Mouse (Mus musculus) heart, adult 11 months (tissue): ENCODE measurements around the gene Ccser1.

Experiments used
- DNase-seq: peaks from one replicate; pipeline ENCODE4 v3.0.0; 2022

Gene Ccser1

DNA sequence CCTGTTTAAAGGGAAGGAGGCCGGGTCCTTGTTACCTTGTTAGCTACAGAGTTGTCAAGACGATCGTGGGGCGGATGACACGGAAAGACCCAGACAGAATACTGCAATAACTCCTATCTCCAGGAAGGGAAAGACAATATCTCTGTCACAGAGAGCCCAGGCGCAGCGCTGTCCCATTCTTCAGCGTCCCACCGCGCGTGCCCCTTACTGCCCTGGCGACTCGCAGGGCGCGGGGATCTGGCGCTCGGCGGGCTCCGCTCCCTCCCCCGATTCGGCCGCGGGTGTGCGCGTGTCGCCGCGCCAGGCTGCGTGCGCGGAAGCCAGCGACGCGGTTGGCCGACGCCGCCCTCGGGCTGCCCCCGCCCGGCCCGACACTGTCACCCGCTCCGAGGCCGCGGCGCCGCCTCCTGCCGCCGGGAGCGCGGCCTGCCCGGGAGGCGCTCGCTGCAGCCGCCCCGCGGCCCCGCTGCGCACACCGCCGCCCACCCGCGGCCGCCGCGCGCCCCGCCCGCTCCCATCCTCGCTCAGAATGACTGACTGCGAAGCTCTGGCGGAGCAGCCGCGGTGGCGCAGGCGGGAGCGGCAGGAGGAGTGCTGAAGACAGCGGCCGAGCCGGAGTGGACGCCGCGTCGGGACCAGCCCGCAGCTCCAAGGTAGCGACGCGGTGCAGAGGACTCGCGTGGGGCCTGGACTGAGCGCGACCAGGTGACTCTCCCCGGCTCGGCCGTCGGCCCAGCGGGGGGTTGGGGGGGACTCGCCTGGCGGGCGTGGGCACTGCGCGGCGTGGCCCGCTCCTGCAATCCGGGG is at the start of gene Ccser1:
Gene Ccser1 (plus strand): TSS at position 376 of the 807 bp plus-strand sequence.
- peak; percentile 91 for DNase-seq

DNA sequence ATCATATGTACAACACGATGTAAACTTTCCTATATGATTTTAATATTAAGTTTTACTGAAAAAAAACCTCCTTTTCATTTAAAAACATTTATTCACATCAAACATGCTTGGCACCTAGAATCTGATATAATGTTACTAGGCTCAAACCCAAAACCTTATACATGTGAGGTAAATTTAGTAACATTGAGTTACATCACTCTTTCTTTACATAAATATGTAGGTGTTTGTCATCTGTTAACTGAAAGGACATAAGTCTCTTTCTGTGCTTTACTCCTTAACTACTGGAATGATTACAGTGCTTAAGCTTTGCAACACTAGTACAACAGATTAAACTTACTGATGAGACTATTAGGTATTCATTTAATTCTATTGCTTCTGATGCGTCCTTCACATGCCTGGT is 43.7 kb upstream of the Ccser1 start:
- no peak for DNase-seq

DNA sequence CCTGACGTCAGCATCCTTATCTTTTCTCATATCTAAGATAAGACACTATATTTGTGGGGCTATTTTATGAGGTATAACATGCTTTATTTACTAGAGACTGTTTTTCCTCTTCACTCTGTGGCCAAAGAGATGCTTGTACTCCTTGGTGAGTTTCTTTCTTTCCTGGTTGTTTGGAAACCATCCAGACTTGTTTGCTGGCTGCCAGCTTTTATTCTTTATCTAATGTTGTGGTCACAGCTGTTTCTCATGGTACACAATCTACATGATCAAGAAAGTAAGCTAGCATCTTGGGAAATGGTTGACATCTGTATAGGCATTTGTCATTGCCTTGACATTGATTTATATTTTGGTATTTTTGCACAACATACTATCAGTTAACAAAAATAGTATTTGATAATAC is 37.1 kb upstream of the Ccser1 start:
- DNase-seq, result no peak

- DNase-seq, result no peak
These were observed 27.2 kb upstream of the Ccser1 start for GRCm38 (mm10) chr6:61152924-61153323.

- no peak for DNase-seq
These were observed 25.5 kb upstream of the Ccser1 start for GRCm38 (mm10) chr6:61154654-61155053.

DNA sequence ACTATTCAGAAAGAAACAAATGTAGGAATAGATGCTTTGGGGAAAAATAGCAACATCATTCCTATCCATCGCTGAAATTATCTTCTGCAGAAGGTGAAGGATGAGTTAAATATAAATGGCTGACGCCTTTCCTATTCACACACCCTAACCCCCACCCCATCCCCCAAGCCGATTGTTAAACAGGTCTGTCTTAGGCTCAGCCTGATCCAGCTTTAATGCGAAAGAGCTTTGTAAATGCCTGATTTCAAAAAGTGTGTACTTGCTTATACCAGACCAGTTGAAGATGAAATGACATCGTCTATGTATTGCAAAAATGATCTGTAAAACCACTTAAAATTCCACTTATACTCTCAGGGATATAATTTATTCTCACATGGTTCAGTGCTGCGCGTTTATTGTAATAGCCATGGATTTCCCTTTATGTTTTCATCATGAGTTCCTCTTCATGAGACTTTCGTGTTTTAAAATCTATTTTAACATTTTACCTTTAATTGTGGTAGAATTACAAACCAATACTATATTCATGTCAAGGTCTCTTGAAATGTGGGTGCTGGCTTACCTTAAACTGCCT is 25.0 kb upstream of the Ccser1 start:
- no peak for DNase-seq

GRCm38 (mm10) chr6:61155718-61156117 is 24.4 kb upstream of the Ccser1 start:
- no peak for DNase-seq

DNA sequence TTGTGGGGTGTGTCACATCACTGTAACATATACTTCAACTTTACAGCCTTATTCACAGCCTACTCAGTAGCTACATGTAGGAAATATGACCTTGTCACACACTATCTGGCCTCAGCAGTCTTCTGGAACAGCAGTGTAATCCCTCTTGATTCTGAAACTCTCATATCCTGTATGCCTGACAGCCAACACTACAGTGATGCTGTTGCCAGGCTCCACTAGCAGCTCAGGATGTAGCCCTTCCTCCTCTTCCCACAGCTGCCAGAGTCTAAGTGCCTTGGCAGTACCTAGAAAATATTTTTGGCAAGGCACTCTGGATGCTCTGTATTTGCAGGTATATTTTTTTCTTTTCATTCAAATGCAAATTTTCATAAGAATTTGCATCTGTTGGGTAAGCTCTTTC is 18.0 kb upstream of the Ccser1 start:
- no peak for DNase-seq

DNA sequence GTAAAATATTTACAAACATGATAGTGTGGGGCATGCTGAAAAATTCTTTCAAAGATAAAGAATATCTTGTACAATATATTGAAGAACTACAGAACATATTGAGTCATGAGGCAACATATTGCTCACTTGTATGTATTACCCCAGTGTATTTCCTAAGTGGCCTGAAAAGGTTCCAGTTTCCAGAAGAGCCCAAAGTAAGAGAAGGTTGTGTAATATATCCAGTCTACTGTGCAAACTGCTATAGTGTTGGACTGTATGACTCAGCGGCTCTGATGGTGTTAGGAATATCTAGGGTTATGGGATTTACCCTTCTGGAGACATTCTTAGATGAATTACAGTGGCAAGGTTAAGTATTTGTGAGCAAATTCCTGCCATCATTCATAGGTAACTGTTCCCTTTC is 13.2 kb upstream of the Ccser1 start:
- no peak for DNase-seq

- no peak for DNase-seq
These were observed 4.0 kb upstream of the Ccser1 start for GRCm38 (mm10) chr6:61176126-61176525.

DNA sequence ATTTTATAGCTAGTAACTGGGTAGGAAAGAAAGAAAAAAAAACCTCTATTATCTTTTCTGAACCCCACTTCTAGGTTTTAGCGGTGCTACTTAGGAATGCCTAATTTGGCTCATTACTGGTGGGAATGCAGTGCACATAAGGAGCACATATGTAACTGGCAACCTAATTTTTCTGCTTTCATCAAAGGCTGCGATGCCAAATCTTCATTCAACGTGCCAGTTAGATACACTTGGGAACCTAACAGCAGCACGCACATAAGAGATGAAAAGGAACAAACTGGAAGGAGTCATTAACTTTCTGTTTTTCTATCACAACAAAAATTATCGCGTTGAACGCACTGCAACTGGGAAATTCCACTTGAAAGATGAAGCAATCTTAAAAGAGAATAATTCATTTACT is 2.6 kb upstream of the Ccser1 start:
- DNase-seq, result no peak

- no peak for DNase-seq
These were observed 529 bp upstream of the Ccser1 start for GRCm38 (mm10) chr6:61179641-61179948.

DNA sequence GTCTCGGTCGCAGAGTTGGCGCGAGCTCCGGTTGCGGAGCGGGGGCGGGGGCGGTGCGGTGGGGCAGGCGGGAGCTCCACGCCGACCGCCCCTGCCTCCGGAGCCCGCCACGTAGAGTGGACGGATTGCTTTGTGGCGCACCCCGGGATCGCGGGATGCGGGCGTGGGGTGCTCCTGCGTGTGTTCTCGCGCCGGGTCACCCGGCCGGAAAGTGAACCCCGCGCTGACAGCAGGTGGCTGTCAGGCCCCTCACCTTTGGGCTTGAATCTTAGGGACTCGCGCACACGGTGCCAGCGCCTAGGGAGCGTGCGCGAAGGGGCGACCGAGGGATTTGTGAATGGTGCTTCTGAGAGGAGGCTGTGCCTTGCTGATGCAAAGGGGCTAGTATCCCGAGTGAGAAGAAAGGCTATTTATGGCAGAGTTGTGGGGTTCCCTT is 650 bp downstream of the Ccser1 start:
- DNase-seq, result no peak

- DNase-seq, result no peak
These were observed 8.9 kb downstream of the Ccser1 start for GRCm38 (mm10) chr6:61189029-61189428.

- no peak for DNase-seq
These were observed 11.7 kb downstream of the Ccser1 start for GRCm38 (mm10) chr6:61191597-61192386.

- DNase-seq, result no peak
These were observed 23.2 kb downstream of the Ccser1 start for GRCm38 (mm10) chr6:61203344-61203743.

DNA sequence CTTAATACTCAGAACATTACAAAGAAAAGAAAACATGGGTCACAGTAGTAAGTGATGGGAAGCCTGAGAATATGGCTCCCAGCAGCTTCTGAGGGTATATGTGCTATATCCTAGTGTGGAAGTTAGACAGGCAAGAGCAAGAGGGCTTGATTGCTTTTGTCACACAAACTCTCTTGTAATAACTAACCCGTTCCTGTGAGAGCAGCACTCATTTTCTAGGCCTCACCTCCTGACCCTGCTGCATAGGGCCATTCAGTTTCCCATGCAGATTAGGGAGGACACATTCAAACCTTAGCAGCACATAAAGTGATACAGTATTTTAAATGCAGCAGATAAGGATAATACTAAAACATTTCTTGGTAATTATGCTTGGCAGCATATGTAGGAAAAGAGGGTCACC is 25.9 kb downstream of the Ccser1 start:
- DNase-seq, result no peak

DNA sequence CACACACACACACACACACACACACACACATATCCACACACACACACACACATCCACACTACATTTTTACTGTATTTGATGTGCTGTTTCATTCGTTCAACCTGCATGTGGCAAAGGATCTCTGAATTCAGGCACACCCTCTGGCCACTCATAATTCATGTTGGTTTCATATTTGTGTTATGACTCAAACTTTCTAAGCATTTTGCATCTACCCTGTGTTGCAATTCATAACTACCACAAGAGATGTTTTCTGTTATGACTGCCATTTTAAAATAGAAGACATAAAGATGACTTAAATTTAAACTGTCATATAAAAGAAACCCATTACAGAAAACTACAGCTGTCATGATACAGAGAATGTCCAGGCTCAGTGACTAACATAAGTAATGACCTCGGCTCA is 26.5 kb downstream of the Ccser1 start:
- DNase-seq, result no peak

GRCm38 (mm10) chr6:61210061-61210737 is 30.1 kb downstream of the Ccser1 start:
- DNase-seq, result no peak

- no peak for DNase-seq
These were observed 35.6 kb downstream of the Ccser1 start for GRCm38 (mm10) chr6:61215705-61216104.

DNA sequence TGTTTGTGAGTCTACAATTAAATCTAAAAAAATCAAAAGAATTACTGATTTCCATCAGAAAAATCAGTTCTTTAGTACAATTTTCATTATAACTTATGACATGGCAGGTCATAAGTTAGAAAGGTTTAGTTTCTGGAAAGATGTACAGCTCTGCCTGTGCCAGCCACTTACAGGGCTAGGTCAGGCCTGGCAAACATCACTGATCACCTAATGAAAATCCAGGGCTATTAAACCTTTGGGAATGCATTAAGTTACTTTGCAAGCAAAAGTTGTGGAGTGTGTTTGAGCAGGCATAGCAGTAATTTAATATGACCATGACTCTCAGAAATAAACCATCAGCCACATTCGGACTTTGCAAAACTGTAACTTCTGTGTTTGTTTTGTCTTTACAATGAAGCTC is 36.4 kb downstream of the Ccser1 start:
- no peak for DNase-seq

- no peak for DNase-seq
These were observed 37.6 kb downstream of the Ccser1 start for GRCm38 (mm10) chr6:61217717-61218116.

GRCm38 (mm10) chr6:61223563-61223962 is 43.4 kb downstream of the Ccser1 start:
- no peak for DNase-seq

DNA sequence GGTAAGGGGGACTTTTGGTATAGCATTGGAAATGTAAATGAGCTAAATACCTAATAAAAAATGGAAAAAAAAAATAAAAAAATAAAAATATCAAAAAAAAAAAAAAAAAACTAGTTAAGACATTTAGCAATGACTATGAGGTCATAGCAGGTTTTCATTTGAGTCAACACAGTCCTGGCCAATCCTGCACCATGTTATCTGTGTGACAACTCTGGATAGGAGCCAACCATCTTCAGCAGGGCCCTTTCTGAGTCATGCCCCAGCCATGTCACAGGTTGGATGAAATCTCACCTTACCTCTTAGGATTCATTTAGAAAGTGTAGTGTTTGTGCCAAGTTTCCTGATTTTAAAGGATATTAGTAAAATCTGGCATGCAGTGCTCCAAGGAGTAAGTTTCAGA is 45.2 kb downstream of the Ccser1 start:
- DNase-seq, result no peak
